ENCODE assay signal across 12 mouse cellular contexts in the genomic region with DNA sequence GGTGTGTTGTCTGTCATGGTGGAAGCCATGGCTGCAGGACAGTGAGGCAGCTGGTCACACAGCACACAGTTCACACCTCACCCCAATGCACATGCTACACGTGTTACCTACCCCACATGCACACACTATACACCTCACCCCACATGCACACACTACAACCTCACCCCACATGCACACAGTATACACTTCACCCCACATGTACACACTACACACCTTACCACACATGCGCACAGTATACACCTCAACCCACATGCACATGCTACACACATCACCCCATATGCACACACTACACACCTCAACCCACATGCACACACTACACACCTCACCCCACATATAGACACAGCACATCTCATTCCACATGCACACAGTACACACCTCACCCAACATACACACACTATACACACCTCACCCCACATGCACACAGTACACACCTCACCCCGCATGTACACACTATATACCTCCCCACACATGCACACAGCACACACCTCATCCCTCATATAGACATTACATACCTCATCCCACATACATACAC.
DNase-seq lines count a peak whose midpoint lies in the region; ATAC-seq and TF ChIP-seq lines count a peak whose summit lies in the region.
"Had no signal": no experiment of that assay in that cellular context is flagged by ENCODE, and none has a peak within 500 bp of the region (broad histone marks: within the 10 kb centered on the region; RNA-seq: fewer than 3 reads in every experiment).

No protein-coding gene starts in this region.

- TF ChIP-seq CTCF in midbrain, postnatal 0 days (IDR thresholded peaks at IDR 0.05): no peak

- H3K36me3 ChIP-seq in limb, embryonic 11.5 days (ENCODE audit: control insufficient read depth, insufficient read depth, low read length): no peaks in the 10 kb centered on the region
- peaks cover 3% of the 10 kb centered on the region; the same call in 1 of the 2 replicates for H3K36me3 ChIP-seq in limb, embryonic 10.5 days
- no peaks in the 10 kb centered on the region for H3K36me3 ChIP-seq in embryonic facial prominence, embryonic 12.5 days
- H3K36me3 ChIP-seq in hindbrain, embryonic 12.5 days: no peaks in the 10 kb centered on the region
- H3K36me3 ChIP-seq in midbrain, postnatal 0 days (ENCODE audit: insufficient read depth, low read length): no peaks in the 10 kb centered on the region

- no peaks in the 10 kb centered on the region for H3K9me3 ChIP-seq in limb, embryonic 11.5 days (ENCODE audit: control insufficient read depth, low read length)
- H3K9me3 ChIP-seq in limb, embryonic 10.5 days (replicated peaks): 0 out of 2 replicates have a peak, but pooled peaks cover 1% of the 10 kb centered on the region
- H3K9me3 ChIP-seq in embryonic facial prominence, embryonic 12.5 days: peaks cover 6% of the 10 kb centered on the region; the same call in 1 of the 2 replicates
- H3K9me3 ChIP-seq in hindbrain, embryonic 12.5 days (replicated peaks): peaks cover 15% of the 10 kb centered on the region
- no peaks in the 10 kb centered on the region for H3K9me3 ChIP-seq in midbrain, postnatal 0 days (ENCODE audit: low read length)

- H3K4me2 ChIP-seq in limb, embryonic 11.5 days (ENCODE audit: low read depth, severe bottlenecking): no peak overlapping the region
- no peak overlapping the region for H3K4me2 ChIP-seq in embryonic facial prominence, embryonic 12.5 days (replicated peaks)
- no peak overlapping the region for H3K4me2 ChIP-seq in hindbrain, embryonic 12.5 days (replicated peaks)
- H3K4me2 ChIP-seq in midbrain, postnatal 0 days (ENCODE audit: low read depth, low read length, poor library complexity, severe bottlenecking): no peak overlapping the region

- no peak overlapping the region for H3K4me3 ChIP-seq in limb, embryonic 11.5 days (ENCODE audit: low read depth, low read length)
- H3K4me3 ChIP-seq in limb, embryonic 10.5 days: no peak overlapping the region
- H3K4me3 ChIP-seq in embryonic facial prominence, embryonic 12.5 days: no peak overlapping the region
- no peak overlapping the region for H3K4me3 ChIP-seq in hindbrain, embryonic 12.5 days
- no peak overlapping the region for H3K4me3 ChIP-seq in midbrain, postnatal 0 days (ENCODE audit: low read depth, low read length)
- H3K4me3 ChIP-seq: left cerebral cortex, adult 2 months had no signal

- WGBS in limb, embryonic 11.5 days: 95% methylated on average over 3 of the region's 3 CpGs
- WGBS in limb, embryonic 10.5 days: 92% methylated on average over 3 of the region's 3 CpGs
- WGBS in embryonic facial prominence, embryonic 12.5 days: 93% methylated on average over 3 of the region's 3 CpGs
- 100% methylated on average over 3 of the region's 3 CpGs for WGBS in hindbrain, embryonic 12.5 days
- WGBS in midbrain, postnatal 0 days: 98% methylated on average over 3 of the region's 3 CpGs

- no peak overlapping the region for H3K9ac ChIP-seq in limb, embryonic 11.5 days (ENCODE audit: low read length)
- H3K9ac ChIP-seq in embryonic facial prominence, embryonic 12.5 days: no peak overlapping the region
- H3K9ac ChIP-seq in hindbrain, embryonic 12.5 days: no peak overlapping the region
- no peak overlapping the region for H3K9ac ChIP-seq in midbrain, postnatal 0 days (replicated peaks; ENCODE audit: low read length, poor library complexity, severe bottlenecking)

- no peak overlapping the region for H3K27ac ChIP-seq in limb, embryonic 11.5 days (replicated peaks; ENCODE audit: low read depth, low read length)
- H3K27ac ChIP-seq in limb, embryonic 10.5 days: no peak overlapping the region
- H3K27ac ChIP-seq in embryonic facial prominence, embryonic 12.5 days: peak overlapping the region; percentile 96; the same call in 1 of the 2 replicates
- H3K27ac ChIP-seq in hindbrain, embryonic 12.5 days: no peak overlapping the region
- no peak overlapping the region for H3K27ac ChIP-seq in midbrain, postnatal 0 days (ENCODE audit: low read depth, low read length)
- H3K27ac ChIP-seq: left cerebral cortex, adult 2 months had no signal

- no peak for DNase-seq in limb, embryonic 11.5 days (ENCODE audit: low spot score)
- no peak for DNase-seq in limb, embryonic 10.5 days (ENCODE audit: low spot score)
- DNase-seq in midbrain, postnatal 0 days (ENCODE audit: low spot score): no peak
- DNase-seq in layer of hippocampus, postnatal 25 days (ENCODE audit: extremely low spot score in 1 of 2, low spot score in 1 of 2): no peak
- no peak for DNase-seq in thymus, postnatal 25 days
- no peak for DNase-seq in gastrocnemius, postnatal 4 days (ENCODE audit: low spot score in 2 of 2)
- DNase-seq: cerebellum, adult 9-11 months; gastrocnemius, postnatal 14 days; heart, postnatal 10 days had no signal

- peak; percentile 22; the same call in 1 of the 2 replicates for ATAC-seq in limb, embryonic 11.5 days (ENCODE audit: insufficient number of reproducible peaks, low FRiP score, low TSS enrichment, low read depth)
- ATAC-seq in embryonic facial prominence, embryonic 12.5 days (ENCODE audit: insufficient number of reproducible peaks, insufficient read depth, low FRiP score, low TSS enrichment): peak; percentile 70
- ATAC-seq in hindbrain, embryonic 12.5 days (ENCODE audit: low FRiP score): peak; percentile 15; the same call in 1 of the 2 replicates
- ATAC-seq in midbrain, postnatal 0 days (ENCODE audit: low FRiP score): peak; percentile 38; the same call in 1 of the 2 replicates

- H3K27me3 ChIP-seq in limb, embryonic 11.5 days (ENCODE audit: control insufficient read depth, insufficient read depth, low read length): no peaks in the 10 kb centered on the region
- peaks cover 36% of the 10 kb centered on the region for H3K27me3 ChIP-seq in limb, embryonic 10.5 days (ENCODE audit: low read depth, poor library complexity, severe bottlenecking)
- H3K27me3 ChIP-seq in embryonic facial prominence, embryonic 12.5 days: no peaks in the 10 kb centered on the region
- H3K27me3 ChIP-seq in hindbrain, embryonic 12.5 days: 0 out of 2 replicates have a peak, but pooled peaks cover 5% of the 10 kb centered on the region
- H3K27me3 ChIP-seq in midbrain, postnatal 0 days (ENCODE audit: insufficient read depth, low read length): no peaks in the 10 kb centered on the region

- H3K4me1 ChIP-seq in limb, embryonic 11.5 days (ENCODE audit: control insufficient read depth, insufficient read depth, low read length): peaks cover 9% of the 10 kb centered on the region
- peaks cover 28% of the 10 kb centered on the region for H3K4me1 ChIP-seq in limb, embryonic 10.5 days
- H3K4me1 ChIP-seq in embryonic facial prominence, embryonic 12.5 days: peaks cover 25% of the 10 kb centered on the region
- peaks cover 36% of the 10 kb centered on the region for H3K4me1 ChIP-seq in hindbrain, embryonic 12.5 days
- H3K4me1 ChIP-seq in midbrain, postnatal 0 days (ENCODE audit: insufficient read depth, low read length): no peaks in the 10 kb centered on the region

Comparison
In these comparisons a context has a peak if more than half of its experiments do, and no peak if none do; other contexts are left out.
1. ATAC-seq: peak in every context shown above with its lines; median percentile 70 in embryonic facial prominence, embryonic 12.5 days; 38 in midbrain, postnatal 0 days; 22 in limb, embryonic 11.5 days; 15 in hindbrain, embryonic 12.5 days.